Mouse (Mus musculus) splenic B cell, adult 2 months (primary cell): ENCODE measurements around the gene Cfap52.
A peak's percentile ranks its signal among the peaks of the same experiment; 100 is the strongest.

Experiments used
- DNase-seq: peaks from one replicate; pipeline ENCODE4 v3.0.0-alpha.2; 2011; ENCODE audit warnings: low read depth, low spot score
- H3K27me3 ChIP-seq: 2 replicates; pipeline ENCODE4 v1.6.1; 2012; ENCODE audit warnings: mild to moderate bottlenecking, low read length, moderate library complexity, mixed read lengths; ENCODE audit not compliant: control insufficient read depth, poor library complexity, insufficient read depth, severe bottlenecking
- H3K36me3 ChIP-seq: 2 replicates; pipeline ENCODE4 v1.6.1; 2012; ENCODE audit warnings: mild to moderate bottlenecking, low read length, moderate library complexity, mixed read lengths; ENCODE audit not compliant: control insufficient read depth, poor library complexity, insufficient read depth, severe bottlenecking

Gene Cfap52

GRCm38 (mm10) chr11:67965905-67966878 is 741 bp upstream of the Cfap52 start, which contains the start of gene Stx8:
Gene Stx8 (plus strand): TSS chr11:67966193.
- DNase-seq = peak; percentile 90
- Histone ChIP-seq H3K36me3 (0 out of 2 replicates have a peak, but pooled peaks cover 4% of the 10 kb centered on the region), H3K27me3 (no peaks in the 10 kb centered on the region)

- no peaks in the 10 kb centered on the region for H3K36me3 ChIP-seq
- peak; percentile 45 for DNase-seq
- no peaks in the 10 kb centered on the region for H3K27me3 ChIP-seq
Measured at GRCm38 (mm10) chr11:67964110-67964509, 1.3 kb downstream of the Cfap52 start.

GRCm38 (mm10) chr11:67954413-67954812 is 11.0 kb downstream of the Cfap52 start:
- no peaks in the 10 kb centered on the region for H3K36me3 ChIP-seq
- no peaks in the 10 kb centered on the region for H3K27me3 ChIP-seq
- no peak for DNase-seq

- no peaks in the 10 kb centered on the region for H3K36me3 ChIP-seq
- DNase-seq = no peak
Measured at GRCm38 (mm10) chr11:67953604-67954003, 11.8 kb downstream of the Cfap52 start.

GRCm38 (mm10) chr11:67949475-67949874 is 16.0 kb downstream of the Cfap52 start:
- DNase-seq = no peak
- Histone ChIP-seq H3K27me3 (no peaks in the 10 kb centered on the region), H3K36me3 (no peaks in the 10 kb centered on the region)

More at GRCm38 (mm10) chr11:67953604-67954003, 11.8 kb downstream of the Cfap52 start:
- no peaks in the 10 kb centered on the region for H3K27me3 ChIP-seq

- no peaks in the 10 kb centered on the region for H3K36me3 ChIP-seq
Measured at GRCm38 (mm10) chr11:67948229-67948628, 17.2 kb downstream of the Cfap52 start.

GRCm38 (mm10) chr11:67932156-67932555 is 33.3 kb downstream of the Cfap52 start:
- H3K36me3 ChIP-seq = no peaks in the 10 kb centered on the region
- no peaks in the 10 kb centered on the region for H3K27me3 ChIP-seq
- DNase-seq = no peak

More at GRCm38 (mm10) chr11:67948229-67948628, 17.2 kb downstream of the Cfap52 start:
- H3K27me3 ChIP-seq = no peaks in the 10 kb centered on the region
- DNase-seq = no peak

- no peaks in the 10 kb centered on the region for H3K36me3 ChIP-seq
Measured at GRCm38 (mm10) chr11:67926348-67927055, 38.9 kb downstream of the Cfap52 start.

GRCm38 (mm10) chr11:67925000-67925399 is 40.5 kb downstream of the Cfap52 start:
- DNase-seq = no peak
- Histone ChIP-seq H3K36me3 (no peaks in the 10 kb centered on the region), H3K27me3 (no peaks in the 10 kb centered on the region)

More at GRCm38 (mm10) chr11:67926348-67927055, 38.9 kb downstream of the Cfap52 start:
- no peaks in the 10 kb centered on the region for H3K27me3 ChIP-seq
- DNase-seq = no peak

- DNase-seq = no peak
- H3K36me3 ChIP-seq = no peaks in the 10 kb centered on the region
- H3K27me3 ChIP-seq = no peaks in the 10 kb centered on the region
Measured at GRCm38 (mm10) chr11:67923720-67924119, 41.7 kb downstream of the Cfap52 start.

GRCm38 (mm10) chr11:67922755-67923125 is 42.7 kb downstream of the Cfap52 start:
- DNase-seq = peak; percentile 7
- H3K36me3 ChIP-seq = no peaks in the 10 kb centered on the region
- H3K27me3 ChIP-seq = no peaks in the 10 kb centered on the region

GRCm38 (mm10) chr11:67921827-67922754 is 43.4 kb downstream of the Cfap52 start, which contains the start of gene Usp43:
Gene Usp43 (minus strand): TSS chr11:67922153.
- H3K27me3 ChIP-seq = no peaks in the 10 kb centered on the region
- no peak for DNase-seq
- H3K36me3 ChIP-seq = no peaks in the 10 kb centered on the region

- DNase-seq = no peak
Measured at GRCm38 (mm10) chr11:67921091-67921826, 44.2 kb downstream of the Cfap52 start.

More at GRCm38 (mm10) chr11:67921091-67921826, 44.2 kb downstream of the Cfap52 start:
- no peaks in the 10 kb centered on the region for H3K27me3 ChIP-seq
- no peaks in the 10 kb centered on the region for H3K36me3 ChIP-seq
